Mouse (Mus musculus): ENCODE results near the gene Kcnq1. TPM values are rescaled to one million over a fixed set of nuclear protein-coding genes. Genes with fewer than 3 reads are reported as not detected.

The Kcnq1 gene
- total and polyA plus RNA-seq, 3 experiments: not detected

GRCm38 (mm10) chr7:143263966-143264365 is 157.8 kb downstream of the Kcnq1 start:
- H3K9ac ChIP-seq (ENCODE audit: insufficient read depth, low read depth): no peak overlapping the region
- H3K4me3 ChIP-seq (replicated peaks in 1 of 3; ENCODE audit: low read depth in 2 of 3, low read length in 2 of 3, poor library complexity in 1 of 3): no peak overlapping the region
- no peak overlapping the region for H3K4me2 ChIP-seq (ENCODE audit: insufficient read depth, low read depth, poor library complexity, severe bottlenecking)
- in situ Hi-C loops (cut with MboI; ENCODE audit: low pct_ligation_motif_present, low pct_unique_long_range_greater_than_20kb, low sequenced_read_pairs): no loop called here
- DNase-seq (ENCODE audit: extremely low read depth): peak; percentile 6
- H3K4me1 ChIP-seq (ENCODE audit: control insufficient read depth in 1 of 2, insufficient read depth in 2 of 2): peaks cover 6 to 51% of the 10 kb centered on the region in 2 experiments
- no peak overlapping the region for H3K27ac ChIP-seq (ENCODE audit: insufficient read depth, low read depth)
- H3K27me3 ChIP-seq (replicated peaks): no peaks in the 10 kb centered on the region
- no peaks in the 10 kb centered on the region for H3K9me3 ChIP-seq (replicated peaks; ENCODE audit: low read length)
- no peak for TF ChIP-seq ZC3H11A (IDR thresholded peaks at IDR 0.05; ENCODE audit: low read depth, low read length)
- no peak for TF ChIP-seq PAX5 (IDR thresholded peaks at IDR 0.05; ENCODE audit: low read length)
- no peak for TF ChIP-seq ZNF384 (IDR thresholded peaks at IDR 0.05; ENCODE audit: low read depth, low read length)
- no peak for TF ChIP-seq MYC (IDR thresholded peaks at IDR 0.05; ENCODE audit: low read depth, low read length)
- TF ChIP-seq SMC3 (IDR thresholded peaks at IDR 0.05; ENCODE audit: low read depth, low read length): no peak
- TF ChIP-seq TBP (conservative IDR thresholded peaks at IDR 0.05; ENCODE audit: low read depth, low read length): no peak
- no peak for TF ChIP-seq USF2 (conservative IDR thresholded peaks at IDR 0.05; ENCODE audit: low read depth, low read length)
- no peak for TF ChIP-seq NRF1 (IDR thresholded peaks at IDR 0.05; ENCODE audit: low read depth, low read length)
- TF ChIP-seq POLR2AphosphoS2 (IDR thresholded peaks at IDR 0.05; ENCODE audit: low read depth, low read length): no peak
- no peak for TF ChIP-seq CHD1 (IDR thresholded peaks at IDR 0.05; ENCODE audit: low read depth, low read length)
- TF ChIP-seq CHD2 (IDR thresholded peaks at IDR 0.05; ENCODE audit: low read length): no peak
- dilution Hi-C loops (cut with MboI; ENCODE audit: extremely low pct_ligation_motif_present, extremely low pct_unique_long_range_greater_than_20kb, low sequenced_read_pairs): no loop called here
- peaks cover 0 to 64% of the 10 kb centered on the region in 2 experiments for H3K36me3 ChIP-seq (replicated peaks in 1 of 2; ENCODE audit: control insufficient read depth in 1 of 2, insufficient read depth in 1 of 2, low read length in 1 of 2)
- peaks cover 55% of the 10 kb centered on the region for H3K79me2 ChIP-seq (replicated peaks; ENCODE audit: control insufficient read depth, extremely low read depth, insufficient read depth, poor library complexity, severe bottlenecking)

- Histone ChIP-seq H3K9ac (ENCODE audit: insufficient read depth, low read depth) (no peak overlapping the region), H3K36me3 (replicated peaks in 1 of 2; ENCODE audit: control insufficient read depth in 1 of 2, insufficient read depth in 1 of 2, low read length in 1 of 2) (peaks cover 5 to 71% of the 10 kb centered on the region in 2 experiments), H3K4me1 (ENCODE audit: control insufficient read depth in 1 of 2, insufficient read depth in 2 of 2) (peaks cover 6 to 51% of the 10 kb centered on the region in 2 experiments), H3K9me3 (replicated peaks; ENCODE audit: low read length) (no peaks in the 10 kb centered on the region), H3K4me2 (ENCODE audit: insufficient read depth, low read depth, poor library complexity, severe bottlenecking) (no peak overlapping the region), H3K27ac (ENCODE audit: insufficient read depth, low read depth) (no peak overlapping the region), H3K27me3 (replicated peaks) (no peaks in the 10 kb centered on the region), H3K4me3 (replicated peaks in 1 of 3; ENCODE audit: low read depth in 2 of 3, low read length in 2 of 3, poor library complexity in 1 of 3) (no peak overlapping the region), H3K79me2 (replicated peaks; ENCODE audit: control insufficient read depth, extremely low read depth, insufficient read depth, poor library complexity, severe bottlenecking) (peaks cover 57% of the 10 kb centered on the region)
- TF ChIP-seq JUND (conservative IDR thresholded peaks at IDR 0.05; ENCODE audit: low read depth, low read length) (no peak), MAX (IDR thresholded peaks at IDR 0.05; ENCODE audit: low read length) (no peak), SIN3A (IDR thresholded peaks at IDR 0.05; ENCODE audit: low read length) (no peak), UBTF (IDR thresholded peaks at IDR 0.05; ENCODE audit: low read depth, low read length) (no peak), MAFK (IDR thresholded peaks at IDR 0.05; ENCODE audit: insufficient replicate concordance, low read length) (no peak), NELFE (IDR thresholded peaks at IDR 0.05; ENCODE audit: low read depth, low read length) (no peak), MEF2A (IDR thresholded peaks at IDR 0.05; ENCODE audit: borderline replicate concordance, low read depth, low read length) (no peak), E2F4 (IDR thresholded peaks at IDR 0.05; ENCODE audit: insufficient replicate concordance, low read depth, low read length) (no peak), POLR2A (IDR thresholded peaks at IDR 0.05; ENCODE audit: low read depth, low read length) (no peak), MAZ (IDR thresholded peaks at IDR 0.05; ENCODE audit: low read depth, low read length) (no peak), ZMIZ1 (IDR thresholded peaks at IDR 0.05; ENCODE audit: low read depth, low read length) (no peak), ZC3H11A (IDR thresholded peaks at IDR 0.05; ENCODE audit: low read depth, low read length) (no peak), BHLHE40 (IDR thresholded peaks at IDR 0.05; ENCODE audit: low read depth, low read length) (no peak)
- no peak for DNase-seq (ENCODE audit: extremely low read depth)
- dilution Hi-C loops (cut with MboI; ENCODE audit: extremely low pct_ligation_motif_present, extremely low pct_unique_long_range_greater_than_20kb, low sequenced_read_pairs): no loop called here
- in situ Hi-C loops (cut with MboI; ENCODE audit: low pct_ligation_motif_present, low pct_unique_long_range_greater_than_20kb, low sequenced_read_pairs): no loop called here
Observed at GRCm38 (mm10) chr7:143265386-143265785, 159.2 kb downstream of the Kcnq1 start.
